Mouse (Mus musculus) lung, postnatal 0 days (tissue): ENCODE measurements around the gene Drap1.

Source experiments
- CTCF ChIP-seq: IDR thresholded peaks from 2 replicates; pipeline ENCODE4 v1.5.1; 2016; ENCODE audit warnings: antibody characterized with exemption, mild to moderate bottlenecking
- EP300 ChIP-seq: IDR thresholded peaks from 2 replicates; pipeline ENCODE4 v1.6.1; 2016; ENCODE audit warnings: antibody characterized with exemption, mild to moderate bottlenecking, control low read depth

DNA sequence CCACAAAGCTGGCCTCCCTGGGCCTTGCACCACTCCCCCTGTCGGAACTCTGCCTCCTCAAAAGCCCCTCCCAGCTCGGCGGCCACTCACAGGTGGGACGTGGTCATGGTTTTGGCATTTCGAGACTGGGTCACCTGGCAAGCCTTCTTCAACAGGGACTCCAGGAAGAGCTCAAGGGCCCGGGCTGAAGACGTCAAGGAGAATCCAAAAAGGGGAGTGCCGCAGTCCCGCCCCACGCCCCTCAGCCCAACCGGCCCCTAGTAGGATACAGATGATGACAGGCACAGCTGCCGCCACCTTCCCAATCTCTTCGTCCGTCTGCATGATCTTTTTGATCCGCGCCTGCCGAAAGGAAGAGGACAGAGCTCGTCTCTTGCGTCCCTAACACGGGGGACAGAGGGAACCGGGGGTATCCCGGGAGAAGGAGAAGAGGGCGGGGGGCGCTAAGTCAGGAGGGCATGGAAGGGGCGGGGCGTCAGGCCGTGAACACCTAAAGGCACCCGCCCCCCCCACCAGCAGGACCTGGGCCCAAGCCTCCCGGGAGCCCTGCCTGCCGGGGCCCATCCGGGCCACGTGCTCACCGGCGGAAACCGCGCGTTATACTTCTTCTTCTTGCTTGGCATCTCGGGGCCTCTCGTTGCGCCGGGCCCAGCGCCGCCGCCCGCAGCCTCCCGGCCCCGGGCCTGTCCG lies 542 bp downstream of the Drap1 start:
- peak; percentile 45 for TF ChIP-seq CTCF
- TF ChIP-seq EP300, result peak; percentile 33; the same call in 1 of the 2 replicates
